8 mouse cellular contexts compared by ENCODE assay signal in the genomic region with DNA sequence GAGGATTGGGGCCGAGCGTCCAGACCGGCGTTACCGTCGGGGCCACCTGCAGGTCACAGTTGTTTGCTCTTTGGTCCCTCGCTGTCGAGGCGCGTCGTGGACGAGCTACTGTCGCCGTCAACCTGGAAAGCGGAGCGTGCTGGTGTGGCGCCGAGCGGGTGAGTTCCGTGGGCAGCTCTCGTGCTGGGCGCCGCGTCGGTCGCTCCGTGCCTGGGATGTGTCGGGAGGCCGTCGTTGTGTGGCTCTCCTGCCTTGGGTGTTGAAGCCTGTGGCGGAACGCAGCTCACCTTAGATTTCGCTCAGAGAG. TPM values are rescaled to one million over a fixed set of nuclear protein-coding genes. Genes with fewer than 3 reads are reported as not detected.
DNase-seq lines count a peak whose midpoint lies in the region; ATAC-seq and TF ChIP-seq lines count a peak whose summit lies in the region.

TSS of gene Banf1 (minus strand) at position 116 of the 307 bp plus-strand sequence.

- H3K27me3 ChIP-seq in lung, postnatal 0 days (replicated peaks; ENCODE audit: insufficient read depth, low read length), result no peaks in the 10 kb centered on the region
- H3K27me3 ChIP-seq in embryonic facial prominence, embryonic 12.5 days, result no peaks in the 10 kb centered on the region
- H3K27me3 ChIP-seq in heart, embryonic 14.5 days (ENCODE audit: control insufficient read depth, insufficient read depth, low read length), result no peaks in the 10 kb centered on the region
- no peaks in the 10 kb centered on the region for H3K27me3 ChIP-seq in neural tube, embryonic 12.5 days (replicated peaks)

- H3K4me2 ChIP-seq in lung, postnatal 0 days (replicated peaks; ENCODE audit: low read depth, low read length), result peak within 1 kb of the TSS; percentile 90
- H3K4me2 ChIP-seq in embryonic facial prominence, embryonic 12.5 days (replicated peaks), result peak within 1 kb of the TSS; percentile 88
- H3K4me2 ChIP-seq in heart, embryonic 14.5 days (ENCODE audit: low read length), result peak within 1 kb of the TSS; percentile 95
- peak within 1 kb of the TSS; percentile 90 for H3K4me2 ChIP-seq in neural tube, embryonic 12.5 days (replicated peaks)

- ATAC-seq in lung, postnatal 0 days, result peak; percentile 2; the same call in 1 of the 2 replicates
- ATAC-seq in embryonic facial prominence, embryonic 12.5 days (ENCODE audit: insufficient number of reproducible peaks, insufficient read depth, low FRiP score, low TSS enrichment), result no peak; the same call in 1 of the 2 replicates
- peak; percentile 8; the same call in 1 of the 2 replicates for ATAC-seq in heart, embryonic 14.5 days (ENCODE audit: insufficient number of reproducible peaks, insufficient read depth, low FRiP score, low read depth)
- no peak for ATAC-seq in neural tube, embryonic 12.5 days (ENCODE audit: low FRiP score, low read depth)

- 0% methylated on average over 33 of the region's 33 CpGs for WGBS in lung, postnatal 0 days
- WGBS in embryonic facial prominence, embryonic 12.5 days, result under 1% methylated on average over 33 of the region's 33 CpGs
- WGBS in heart, embryonic 14.5 days, result under 1% methylated on average over 33 of the region's 33 CpGs
- WGBS in neural tube, embryonic 12.5 days, result under 1% methylated on average over 33 of the region's 33 CpGs

- H3K36me3 ChIP-seq in lung, postnatal 0 days (ENCODE audit: insufficient read depth, low read length), result peaks cover 8% of the 10 kb centered on the region; the same call in 1 of the 2 replicates
- peaks cover 55% of the 10 kb centered on the region for H3K36me3 ChIP-seq in embryonic facial prominence, embryonic 12.5 days
- H3K36me3 ChIP-seq in heart, embryonic 14.5 days (ENCODE audit: control insufficient read depth, insufficient read depth, low read length), result peaks cover 62% of the 10 kb centered on the region
- H3K36me3 ChIP-seq in neural tube, embryonic 12.5 days, result peaks cover 51% of the 10 kb centered on the region

- TF ChIP-seq EP300 in lung, postnatal 0 days (IDR thresholded peaks at IDR 0.05), result no peak

- peaks cover 10% of the 10 kb centered on the region; the same call in 1 of the 2 replicates for H3K4me1 ChIP-seq in lung, postnatal 0 days (ENCODE audit: insufficient read depth, low read depth, low read length)
- peaks cover 14% of the 10 kb centered on the region for H3K4me1 ChIP-seq in embryonic facial prominence, embryonic 12.5 days
- peaks cover 9 to 16% of the 10 kb centered on the region in 2 experiments for H3K4me1 ChIP-seq in heart, embryonic 14.5 days (ENCODE audit: control insufficient read depth in 2 of 2, insufficient read depth in 2 of 2, low read length in 2 of 2)
- H3K4me1 ChIP-seq in neural tube, embryonic 12.5 days, result peaks cover 22% of the 10 kb centered on the region

- peak within 1 kb of the TSS; percentile 62 for H3K9ac ChIP-seq in lung, postnatal 0 days (replicated peaks; ENCODE audit: low read depth)
- H3K9ac ChIP-seq in embryonic facial prominence, embryonic 12.5 days, result peak within 1 kb of the TSS; percentile 89
- peak within 1 kb of the TSS; percentile 95 for H3K9ac ChIP-seq in heart, embryonic 14.5 days (ENCODE audit: low read length)
- peak within 1 kb of the TSS; percentile 86 for H3K9ac ChIP-seq in neural tube, embryonic 12.5 days

- intact Hi-C loops in left cerebral cortex, postnatal 25 days (cut with DNase I), result loop anchor here (5.0 kb wide), 1 partner anchor 70 kb away; the partner anchor contains the start of genes Gal3st3 and Sf3b2

- DNase-seq in lung, postnatal 0 days (ENCODE audit: low spot score), result no peak
- DNase-seq in lung, postnatal 14 days, result no peak
- no peak for DNase-seq in left cerebral cortex, postnatal 25 days (ENCODE audit: low spot score in 2 of 2)
- DNase-seq in thymus, adult 18-20 months, result no peak
- DNase-seq in cerebellum, postnatal 10 days, result no peak

- no peak for TF ChIP-seq CTCF in lung, postnatal 0 days (IDR thresholded peaks at IDR 0.05)

- H3K4me3 ChIP-seq in lung, postnatal 0 days (ENCODE audit: low read depth, low read length), result peak within 1 kb of the TSS; percentile 82
- H3K4me3 ChIP-seq in embryonic facial prominence, embryonic 12.5 days, result peak within 1 kb of the TSS; percentile 99
- peak within 1 kb of the TSS; percentile 64 to 98 for H3K4me3 ChIP-seq in heart, embryonic 14.5 days (ENCODE audit: control insufficient read depth in 1 of 2, insufficient read depth in 1 of 2, low read depth in 1 of 2, low read length in 2 of 2)
- peak within 1 kb of the TSS; percentile 90 for H3K4me3 ChIP-seq in neural tube, embryonic 12.5 days

- peak within 1 kb of the TSS; percentile 97 for H3K27ac ChIP-seq in lung, postnatal 0 days (ENCODE audit: low read length)
- H3K27ac ChIP-seq in embryonic facial prominence, embryonic 12.5 days, result peak within 1 kb of the TSS; percentile 97
- H3K27ac ChIP-seq in heart, embryonic 14.5 days (replicated peaks in 1 of 2; ENCODE audit: control insufficient read depth in 1 of 2, insufficient read depth in 1 of 2, low read depth in 2 of 2, low read length in 2 of 2), result peak within 1 kb of the TSS; percentile 97
- H3K27ac ChIP-seq in neural tube, embryonic 12.5 days, result peak within 1 kb of the TSS; percentile 54

- no peaks in the 10 kb centered on the region for H3K9me3 ChIP-seq in lung, postnatal 0 days (ENCODE audit: low read length)
- H3K9me3 ChIP-seq in embryonic facial prominence, embryonic 12.5 days, result no peaks in the 10 kb centered on the region
- no peaks in the 10 kb centered on the region for H3K9me3 ChIP-seq in heart, embryonic 14.5 days (ENCODE audit: control insufficient read depth, low read length)
- no peaks in the 10 kb centered on the region for H3K9me3 ChIP-seq in neural tube, embryonic 12.5 days

RNA-seq across cellular contexts. Expression of gene Banf1, which starts in this region (rescaled TPM):
- polyA plus RNA-seq in lung, postnatal 0 days (2015; fragmentation: Nextera tagmentation; extraction: Ambion mirVana), result 182 and 191 TPM in 2 replicates
- polyA plus RNA-seq in embryonic facial prominence, embryonic 12.5 days (2016; fragmentation: Nextera tagmentation; extraction: Ambion mirVana), result 384 and 411 TPM in 2 replicates
- 453 and 486 TPM in 2 replicates for polyA plus RNA-seq in heart, embryonic 14.5 days (2014; fragmentation: Nextera tagmentation; extraction: Ambion mirVana)
- total RNA-seq in left cerebral cortex, postnatal 25 days (2021), result 10 to 100 TPM; 83.4 to 84.4 TPM
- 344 and 354 TPM in 2 replicates for polyA plus RNA-seq in neural tube, embryonic 12.5 days (2016; fragmentation: Nextera tagmentation; extraction: Ambion mirVana)

Comparison
In these comparisons a context has a peak if more than half of its experiments do, and no peak if none do; other contexts are left out.
1. ATAC-seq: peak in lung, postnatal 0 days (single experiment) and heart, embryonic 14.5 days (single experiment); none in embryonic facial prominence, embryonic 12.5 days (single experiment) and neural tube, embryonic 12.5 days (single experiment).
2. Peak in every context shown above with its lines, with median percentiles within 50 percentile points of each other: H3K27ac ChIP-seq, H3K4me2 ChIP-seq, H3K4me3 ChIP-seq and H3K9ac ChIP-seq.